8 mouse cellular contexts compared by ENCODE assay signal in genomic region chr8:60889843-60890519, GRCm38 (mm10). TPM values are rescaled to one million over a fixed set of nuclear protein-coding genes. Genes with fewer than 3 reads are reported as not detected.
A peak's percentile ranks its signal among the peaks of the same experiment; 100 is the strongest.
DNase-seq lines count a peak whose midpoint lies in the region; ATAC-seq lines count a peak whose summit lies in the region.

TSS of gene Hpf1 (plus strand) at chr8:60890418.

- H3K27ac ChIP-seq in heart, embryonic 10.5 days, result peak within 1 kb of the TSS; percentile 90
- H3K27ac ChIP-seq in kidney, embryonic 15.5 days, result peak within 1 kb of the TSS; percentile 64

- no peaks in the 10 kb centered on the region for H3K27me3 ChIP-seq in heart, embryonic 10.5 days (ENCODE audit: insufficient read depth, poor library complexity, severe bottlenecking)
- no peaks in the 10 kb centered on the region for H3K27me3 ChIP-seq in kidney, embryonic 15.5 days

- peak; percentile 99 for ATAC-seq in erythroblast, adult 5-6 weeks (replicated peaks; ENCODE audit: low FRiP score, poor library complexity, severe bottlenecking)
- peak; percentile 99 for ATAC-seq in kidney, embryonic 15.5 days (replicated peaks; ENCODE audit: low FRiP score)
- peak; percentile 97 for ATAC-seq in monocyte, adult 5-6 weeks (replicated peaks; ENCODE audit: insufficient number of reproducible peaks, low FRiP score, low TSS enrichment, poor library complexity, severe bottlenecking)

- WGBS in heart, embryonic 10.5 days, result 6% methylated on average over 43 of the region's 43 CpGs
- 6% methylated on average over 43 of the region's 43 CpGs for WGBS in kidney, embryonic 15.5 days

- peaks cover 8% of the 10 kb centered on the region; the same call in 1 of the 2 replicates for H3K36me3 ChIP-seq in heart, embryonic 10.5 days
- peaks cover 17% of the 10 kb centered on the region; the same call in 1 of the 2 replicates for H3K36me3 ChIP-seq in kidney, embryonic 15.5 days

- H3K9ac ChIP-seq in kidney, embryonic 15.5 days, result peak within 1 kb of the TSS; percentile 74

- H3K4me1 ChIP-seq in heart, embryonic 10.5 days, result peaks cover 35% of the 10 kb centered on the region
- peaks cover 17% of the 10 kb centered on the region for H3K4me1 ChIP-seq in kidney, embryonic 15.5 days

- H3K4me2 ChIP-seq in kidney, embryonic 15.5 days, result peak within 1 kb of the TSS; percentile 74

- H3K4me3 ChIP-seq in heart, embryonic 10.5 days, result peak within 1 kb of the TSS; percentile 83
- peak within 1 kb of the TSS; percentile 87 for H3K4me3 ChIP-seq in kidney, embryonic 15.5 days (replicated peaks)

- DNase-seq in B cell, adult 2 months, result peak; percentile 92 to 94
- peak; percentile 99 for DNase-seq in brain, adult 2 months (ENCODE audit: low read depth, low spot score)
- DNase-seq in heart, embryonic 10.5 days (ENCODE audit: low spot score), result peak; percentile 99
- peak; percentile 100 for DNase-seq in liver
- DNase-seq in spleen, postnatal 4 days (ENCODE audit: low spot score in 2 of 2), result peak; percentile 97

- no peaks in the 10 kb centered on the region for H3K9me3 ChIP-seq in heart, embryonic 10.5 days
- no peaks in the 10 kb centered on the region for H3K9me3 ChIP-seq in kidney, embryonic 15.5 days (replicated peaks)

RNA-seq across cellular contexts. Expression of gene Hpf1, which starts in this region (rescaled TPM):
- 29.8 and 56.4 TPM in 2 replicates for total RNA-seq in erythroblast, adult 5-6 weeks (2015; ENCODE audit: low replicate concordance)
- total RNA-seq in erythroblast, adult 5-6 weeks (2017; ENCODE audit: low replicate concordance), result 30.4 and 35.1 TPM in 2 replicates
- polyA plus RNA-seq in heart, embryonic 10.5 days (2016; fragmentation: Nextera tagmentation; extraction: Ambion mirVana), result 75.3 and 98.3 TPM in 2 replicates
- 107 and 113 TPM in 2 replicates for polyA plus RNA-seq in kidney, embryonic 15.5 days (2015; fragmentation: Nextera tagmentation; extraction: Ambion mirVana)
- 51.8 to 65.0 TPM (median 55.0 TPM) in 3 replicates for total RNA-seq in monocyte, adult 5-6 weeks (2017)

Comparison
In these comparisons a context has a peak if more than half of its experiments do, and no peak if none do; other contexts are left out.
1. Peak in every context shown above with its lines: DNase-seq, ATAC-seq, H3K4me3 ChIP-seq and H3K27ac ChIP-seq.